Mouse (Mus musculus) CH12.LX (cell line): ENCODE results near the gene Gm10024.

Source experiments
- EP300 ChIP-seq: IDR thresholded peaks from 2 replicates; pipeline ENCODE4 v1.6.1; 2011; ENCODE audit warnings: low read length, improper control_type of control experiment
- POLR2A ChIP-seq: IDR thresholded peaks from 2 replicates; pipeline ENCODE4 v1.6.1; 2011; ENCODE audit warnings: low read depth, mild to moderate bottlenecking, improper control_type of control experiment, low read length

DNA sequence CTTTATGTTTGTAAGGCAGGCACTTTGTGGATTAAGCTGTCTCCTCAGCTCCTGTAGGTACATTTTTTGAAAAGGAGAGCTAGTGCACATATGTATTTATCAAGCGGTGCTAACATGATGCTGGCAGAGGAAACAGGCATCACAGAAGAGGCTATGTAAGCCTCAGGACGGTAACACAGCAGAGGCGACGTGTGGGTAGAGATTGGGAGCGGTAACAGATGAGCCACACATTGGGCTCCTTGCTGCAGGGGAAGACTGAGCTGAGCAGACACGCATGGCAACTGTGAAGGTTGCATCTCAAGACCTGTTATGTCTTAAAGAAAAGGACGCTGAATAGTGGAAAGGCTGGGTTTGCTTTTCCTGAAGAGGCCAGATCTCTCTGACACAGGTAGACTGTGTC lies 28.3 kb upstream of the Gm10024 start:
- TF ChIP-seq POLR2A, result no peak
- TF ChIP-seq EP300, result no peak
